Mouse (Mus musculus) hindbrain, embryonic 12.5 days (tissue): ENCODE results near the gene H2-M3. TPM values are rescaled to one million over a fixed set of nuclear protein-coding genes. Genes with fewer than 3 reads are reported as not detected.

Source experiments
- ATAC-seq: fragments of 200-750 bp; cut with Nextera tagmentation; 2 replicates; pipeline ENCODE4 v1.8.0; 2017; ENCODE audit warnings: moderate TSS enrichment; ENCODE audit not compliant: low FRiP score
- H3K27ac ChIP-seq: fragments of 300-500 bp; sonication (generic); 2 replicates; pipeline ENCODE4 v1.5.1; 2016; ENCODE audit warnings: mild to moderate bottlenecking
- H3K27me3 ChIP-seq: fragments of 300-500 bp; sonication (generic); 2 replicates; pipeline ENCODE4 v1.6.1; 2016; ENCODE audit warnings: mild to moderate bottlenecking
- H3K36me3 ChIP-seq: fragments of 300-500 bp; sonication (generic); 2 replicates; pipeline ENCODE4 v1.6.1; 2016; ENCODE audit warnings: mild to moderate bottlenecking
- H3K4me1 ChIP-seq: fragments of 300-500 bp; sonication (generic); 2 replicates; pipeline ENCODE4 v1.6.1; 2016
- H3K4me2 ChIP-seq: fragments of 300-500 bp; sonication (generic); replicated peaks from 2 replicates; pipeline ENCODE4 v1.6.1; 2016; ENCODE audit warnings: mild to moderate bottlenecking
- H3K4me3 ChIP-seq: fragments of 300-500 bp; sonication (generic); 2 replicates; pipeline ENCODE4 v1.5.1; 2016; ENCODE audit warnings: mild to moderate bottlenecking
- H3K9ac ChIP-seq: fragments of 300-500 bp; sonication (generic); 2 replicates; pipeline ENCODE4 v1.6.1; 2016; ENCODE audit warnings: mild to moderate bottlenecking, moderate library complexity
- H3K9me3 ChIP-seq: fragments of 300-500 bp; sonication (generic); replicated peaks from 2 replicates; pipeline ENCODE4 v1.6.1; 2016; ENCODE audit warnings: mild to moderate bottlenecking
- WGBS: fragments of 180-500 bp; shearing (Covaris S2); methylation state at CpG from one replicate; pipeline ENCODE4 v1.1.7; 2016; 5-methylcytosine and 5-hydroxymethylcytosine counted together
- polyA plus RNA-seq: library from polyadenylated mRNA; unstranded; fragments of >200 nt; fragmentation: Nextera tagmentation; extraction: Ambion mirVana; gene quantifications from 2 replicates; pipeline ENCODE4 v1.2.1, GENCODE M21; 2016

The H2-M3 gene
- polyA plus RNA-seq, 1 experiment from 2014 or later, result 0.92 TPM

DNA sequence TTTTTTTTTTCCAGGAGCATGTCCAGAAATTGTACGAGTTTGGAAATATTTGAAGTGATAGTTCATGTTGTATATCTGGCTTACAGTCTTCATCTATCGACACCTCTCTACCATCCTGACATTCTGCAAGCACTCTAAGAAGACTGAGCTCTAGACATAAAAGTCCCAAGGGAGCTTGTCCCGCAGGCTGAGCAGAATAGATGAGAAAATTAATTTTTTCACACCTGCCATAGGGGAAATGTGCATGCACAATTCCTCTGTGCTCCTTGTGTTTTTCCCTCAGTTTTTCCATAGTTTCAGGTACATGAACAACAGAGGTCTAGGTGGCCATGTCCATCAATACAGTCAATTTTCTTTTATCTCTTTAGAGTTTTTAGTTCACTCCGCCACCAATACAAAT lies 34.2 kb downstream of the H2-M3 start, which contains the start of gene Olfr101:
TSS of gene Olfr101 (minus strand) at position 101 of the 400 bp plus-strand sequence.
- Histone ChIP-seq H3K4me3 (no peak within 1 kb of the TSS), H3K4me2 (no peak within 1 kb of the TSS), H3K4me1 (no peaks in the 10 kb centered on the region), H3K9ac (no peak within 1 kb of the TSS), H3K27ac (no peak within 1 kb of the TSS), H3K9me3 (no peaks in the 10 kb centered on the region), H3K36me3 (no peaks in the 10 kb centered on the region), H3K27me3 (no peaks in the 10 kb centered on the region)
- 86% methylated on average over 4 of the region's 4 CpGs for WGBS
- ATAC-seq, result no peak

DNA sequence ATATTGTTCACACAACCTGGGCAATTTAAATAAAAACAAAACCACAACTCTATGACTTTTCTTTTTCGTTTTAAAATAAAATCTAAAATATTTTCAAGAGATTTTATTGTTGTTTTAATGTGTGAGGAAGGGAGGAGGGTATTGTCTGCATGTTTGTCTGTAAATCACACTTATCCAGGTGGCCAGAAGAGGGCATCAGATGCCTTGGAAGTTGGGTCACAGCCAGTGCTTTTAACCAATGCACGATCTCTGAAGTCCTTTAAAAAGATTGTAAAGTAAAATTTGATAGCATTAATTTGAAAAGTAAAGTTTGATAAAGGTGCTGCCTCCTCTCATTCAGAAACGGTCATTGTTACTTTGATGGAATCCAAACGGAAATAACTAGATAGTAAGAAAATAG lies 38.5 kb downstream of the H2-M3 start:
- no peaks in the 10 kb centered on the region for H3K27me3 ChIP-seq
- WGBS, result 44% methylated on average over 4 of the region's 4 CpGs

DNA sequence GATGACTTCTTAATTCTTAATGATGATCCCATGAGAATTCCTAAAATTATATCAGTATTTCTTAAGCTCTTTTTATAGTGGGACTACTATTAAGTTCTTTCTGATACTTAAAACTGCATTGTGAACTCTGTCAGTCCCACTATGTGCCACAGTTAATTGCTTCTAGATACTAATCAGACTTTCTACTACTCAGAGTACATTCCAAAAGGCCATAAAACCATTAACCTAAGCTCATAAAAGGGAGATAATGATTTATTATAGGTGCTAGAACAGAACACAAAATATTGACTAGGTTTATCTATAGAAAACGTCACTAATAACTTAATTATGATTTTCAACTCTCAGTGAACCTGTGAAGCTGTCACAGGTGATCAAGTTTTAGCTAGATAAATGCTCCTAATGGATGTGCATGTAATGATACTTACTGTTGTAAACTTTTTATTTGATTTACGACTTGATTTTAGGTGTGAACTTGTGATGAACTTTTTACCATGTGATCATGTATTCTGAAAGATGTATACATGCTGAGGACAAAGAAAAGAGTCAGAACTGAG lies 40.2 kb downstream of the H2-M3 start:
- WGBS, result 53% methylated on average over 2 of the region's 2 CpGs
- no peak for ATAC-seq
- no peak overlapping the region for H3K9ac ChIP-seq

More for the DNA sequence above, 38.5 kb downstream of the H2-M3 start:
- H3K4me1 ChIP-seq, result no peaks in the 10 kb centered on the region
- H3K36me3 ChIP-seq, result no peaks in the 10 kb centered on the region
- H3K4me3 ChIP-seq, result no peak overlapping the region
- no peak overlapping the region for H3K9ac ChIP-seq
- ATAC-seq, result no peak
- no peak overlapping the region for H3K27ac ChIP-seq
- H3K4me2 ChIP-seq, result no peak overlapping the region
- no peaks in the 10 kb centered on the region for H3K9me3 ChIP-seq

DNA sequence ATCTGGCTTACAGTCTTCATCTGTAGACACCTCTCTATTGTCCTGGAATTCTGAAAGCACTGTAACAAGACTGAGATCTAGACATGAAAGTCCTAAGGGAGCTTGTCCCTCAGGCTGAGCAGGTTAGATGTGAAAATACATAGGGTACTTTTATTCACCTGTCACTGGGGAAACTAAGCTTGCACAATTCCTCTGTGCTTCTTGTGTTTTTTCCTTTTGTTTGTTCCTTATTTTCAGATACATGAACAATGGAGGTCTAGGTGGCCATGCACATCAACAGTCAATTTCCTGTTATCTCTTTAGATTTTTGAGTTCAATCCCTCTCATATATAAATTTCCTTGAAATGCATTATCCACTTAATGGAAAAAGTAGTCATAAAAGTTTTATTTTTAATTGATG lies 46.9 kb downstream of the H2-M3 start, which contains the start of gene Olfr102:
TSS of gene Olfr102 (minus strand) at position 101 of the 400 bp plus-strand sequence.
- ATAC-seq, result no peak
- no peaks in the 10 kb centered on the region for H3K9me3 ChIP-seq
- no peak within 1 kb of the TSS for H3K4me3 ChIP-seq
- no peak within 1 kb of the TSS for H3K9ac ChIP-seq
- no peaks in the 10 kb centered on the region for H3K36me3 ChIP-seq
- no peak within 1 kb of the TSS for H3K27ac ChIP-seq
- no peak within 1 kb of the TSS for H3K4me2 ChIP-seq
- no peaks in the 10 kb centered on the region for H3K4me1 ChIP-seq
- no peaks in the 10 kb centered on the region for H3K27me3 ChIP-seq

More for the DNA sequence above, 40.2 kb downstream of the H2-M3 start:
- no peaks in the 10 kb centered on the region for H3K4me1 ChIP-seq
- no peaks in the 10 kb centered on the region for H3K9me3 ChIP-seq
- H3K27me3 ChIP-seq, result no peaks in the 10 kb centered on the region
- H3K4me3 ChIP-seq, result no peak overlapping the region
- H3K4me2 ChIP-seq, result no peak overlapping the region
- no peak overlapping the region for H3K27ac ChIP-seq
- no peaks in the 10 kb centered on the region for H3K36me3 ChIP-seq

Other genes with a start within 250 kb of the H2-M3 start
- gene Mog, start 246.8 kb upstream of the H2-M3 start, polyA plus RNA-seq, result 0.85 and 1.3 TPM in 2 replicates
- 41.8 and 42.1 TPM in 2 replicates for gene Gabbr1, start 224.3 kb upstream of the H2-M3 start, polyA plus RNA-seq
- 0.18 TPM in 1 of 2 replicates, not detected in the other for gene Olfr90, start 181.7 kb upstream of the H2-M3 start, polyA plus RNA-seq
- 0.05 TPM in 1 of 2 replicates, not detected in the other for gene Olfr91, start 171.9 kb upstream of the H2-M3 start, polyA plus RNA-seq
- gene Olfr92, start 150.1 kb upstream of the H2-M3 start, polyA plus RNA-seq, result not detected in 2 replicates
- gene Olfr93, start 108.7 kb upstream of the H2-M3 start, polyA plus RNA-seq, result not detected in 2 replicates
- not detected in 2 replicates for gene Ubd, start 76.3 kb upstream of the H2-M3 start, polyA plus RNA-seq
- gene Olfr94, start 69.2 kb upstream of the H2-M3 start, polyA plus RNA-seq, result not detected in 2 replicates
- gene Olfr95, start 57.1 kb upstream of the H2-M3 start, polyA plus RNA-seq, result not detected in 2 replicates
- gene Olfr96, start 50.1 kb upstream of the H2-M3 start, polyA plus RNA-seq, result not detected in 2 replicates
- gene Olfr97, start 32.9 kb upstream of the H2-M3 start, polyA plus RNA-seq, result not detected in 2 replicates
- not detected in 2 replicates for gene Olfr98, start 6.5 kb upstream of the H2-M3 start, polyA plus RNA-seq
- gene Olfr99, start 13.2 kb downstream of the H2-M3 start, polyA plus RNA-seq, result not detected in 2 replicates
- gene Olfr101, start 34.1 kb downstream of the H2-M3 start, polyA plus RNA-seq, result not detected in 2 replicates
- not detected in 2 replicates for gene Olfr102, start 46.8 kb downstream of the H2-M3 start, polyA plus RNA-seq
- not detected in 2 replicates for gene Olfr103, start 69.5 kb downstream of the H2-M3 start, polyA plus RNA-seq
- not detected in 2 replicates for gene Olfr104-ps, start 89.4 kb downstream of the H2-M3 start, polyA plus RNA-seq
- gene Olfr105-ps, start 108.8 kb downstream of the H2-M3 start, polyA plus RNA-seq, result not detected in 2 replicates
- not detected in 2 replicates for gene Olfr106-ps, start 120.2 kb downstream of the H2-M3 start, polyA plus RNA-seq
- not detected in 2 replicates for gene Olfr107, start 129.0 kb downstream of the H2-M3 start, polyA plus RNA-seq
- not detected in 2 replicates for gene Olfr108, start 175.3 kb downstream of the H2-M3 start, polyA plus RNA-seq
- not detected in 2 replicates for gene Olfr109, start 188.7 kb downstream of the H2-M3 start, polyA plus RNA-seq
- gene H2-M2, start 213.3 kb downstream of the H2-M3 start, polyA plus RNA-seq, result not detected in 2 replicates
- not detected in 2 replicates for gene Olfr110, start 222.2 kb downstream of the H2-M3 start, polyA plus RNA-seq
- gene Olfr111, start 237.8 kb downstream of the H2-M3 start, polyA plus RNA-seq, result not detected in 2 replicates